Mouse (Mus musculus): ENCODE data around the gene Btaf1. TPM values are rescaled to one million over a fixed set of nuclear protein-coding genes. Genes with fewer than 3 reads are reported as not detected.
"Not testable (repeated sequence)": the region's sequence is repeated elsewhere in the genome, so short reads cannot be mapped to it uniquely, and the experiment has no call there.

The Btaf1 gene
- total RNA-seq, 2 experiments from 2014 or later, result 9.8 to 13.5 TPM

DNA sequence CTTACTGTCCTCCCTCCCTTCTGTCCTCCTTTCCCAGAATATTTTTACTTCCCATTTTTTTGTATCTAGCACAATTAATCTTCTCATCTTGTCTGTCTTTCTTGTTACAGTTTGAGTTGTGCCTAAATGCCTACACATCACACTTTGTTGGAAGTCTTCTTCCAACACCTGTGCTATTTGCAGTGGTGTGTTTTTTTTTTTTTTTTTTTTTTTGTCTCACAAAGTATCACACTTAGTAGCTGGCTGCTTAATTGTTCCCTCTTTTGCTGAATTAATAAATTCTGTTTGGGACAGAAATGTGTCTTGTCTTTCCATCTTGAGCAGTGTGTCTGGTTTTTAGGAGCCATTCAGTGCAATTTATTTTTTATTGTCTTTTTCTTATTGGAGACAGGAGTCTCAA is 3.9 kb downstream of the Btaf1 start:
- intact Hi-C loops (cut with DNase I), result no loop called here
- no peak for DNase-seq
- TF ChIP-seq CTCF (IDR thresholded peaks at IDR 0.05), result no peak
- H3K4me3 ChIP-seq, result no peak overlapping the region
- no peak overlapping the region for H3K27ac ChIP-seq

DNA sequence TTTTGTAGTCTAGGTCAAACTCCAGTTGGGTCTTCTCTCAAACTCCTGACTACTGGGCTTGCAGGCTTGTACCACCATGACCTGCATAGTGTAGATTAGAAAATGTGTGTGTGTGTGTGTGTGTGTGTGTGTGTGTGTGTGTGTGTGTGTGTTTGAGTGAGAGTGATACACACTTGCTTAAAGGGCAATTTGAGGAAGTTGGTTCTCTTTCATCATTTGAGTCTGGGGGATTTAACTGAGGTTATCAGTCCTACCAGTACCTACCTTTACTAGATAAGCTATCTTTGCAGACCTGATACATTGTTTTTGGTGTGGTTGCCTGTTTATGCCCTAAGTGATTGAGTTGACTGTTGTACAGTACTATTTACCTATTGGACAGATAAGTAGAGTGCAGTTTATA is 6.2 kb downstream of the Btaf1 start:
- no peak overlapping the region for H3K4me3 ChIP-seq
- TF ChIP-seq CTCF (IDR thresholded peaks at IDR 0.05), result no peak
- intact Hi-C loops (cut with DNase I), result no loop called here

DNA sequence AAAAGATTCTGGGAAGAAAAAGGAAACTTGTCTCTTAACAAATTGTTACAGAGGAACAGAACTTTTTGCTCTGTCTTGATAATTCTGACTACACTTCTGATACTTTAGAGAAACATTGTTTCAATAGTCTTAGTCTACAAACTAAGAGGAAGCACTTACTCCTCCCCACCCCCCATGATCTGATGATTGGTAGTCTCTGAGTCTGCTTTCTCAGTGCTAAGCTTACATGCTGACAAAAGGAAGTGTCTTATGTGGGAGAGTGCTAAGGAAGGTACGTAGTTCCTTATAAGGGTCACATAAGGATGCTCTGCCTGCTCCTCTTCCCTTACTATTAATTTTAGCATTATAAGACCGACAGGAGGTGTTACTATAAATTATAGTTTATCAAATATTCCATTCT is 6.7 kb downstream of the Btaf1 start:
- DNase-seq, result no peak
- TF ChIP-seq CTCF (IDR thresholded peaks at IDR 0.05), result no peak
- intact Hi-C loops (cut with DNase I), result no loop called here
- H3K4me3 ChIP-seq, result no peak overlapping the region
- H3K27ac ChIP-seq, result no peak overlapping the region

More for the DNA sequence above, 6.2 kb downstream of the Btaf1 start:
- no peak for DNase-seq
- no peak overlapping the region for H3K27ac ChIP-seq

DNA sequence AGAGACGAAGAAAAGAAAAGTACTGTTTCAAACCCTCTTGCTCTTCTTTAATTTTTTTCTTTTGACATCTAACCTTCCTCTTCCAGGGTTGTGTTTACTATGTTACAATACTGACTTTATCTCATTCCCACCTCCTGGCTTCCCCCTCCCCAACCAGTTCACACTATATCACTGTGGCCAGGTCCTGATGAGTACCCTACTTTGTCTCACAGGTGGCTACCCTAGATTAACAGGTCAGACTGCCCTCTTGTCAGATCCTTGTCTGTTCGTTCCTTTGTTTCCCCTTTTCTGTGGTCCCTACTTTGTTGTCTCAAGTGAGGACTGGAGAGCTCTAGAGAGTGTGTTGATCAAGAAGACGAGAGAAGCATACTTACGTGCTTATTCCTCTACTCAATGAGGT is 10.4 kb downstream of the Btaf1 start:
- Histone ChIP-seq H3K4me3 (no peak overlapping the region), H3K27ac (no peak overlapping the region)
- no peak for TF ChIP-seq CTCF (IDR thresholded peaks at IDR 0.05)
- DNase-seq, result no peak
- intact Hi-C loops (cut with DNase I), result no loop called here

DNA sequence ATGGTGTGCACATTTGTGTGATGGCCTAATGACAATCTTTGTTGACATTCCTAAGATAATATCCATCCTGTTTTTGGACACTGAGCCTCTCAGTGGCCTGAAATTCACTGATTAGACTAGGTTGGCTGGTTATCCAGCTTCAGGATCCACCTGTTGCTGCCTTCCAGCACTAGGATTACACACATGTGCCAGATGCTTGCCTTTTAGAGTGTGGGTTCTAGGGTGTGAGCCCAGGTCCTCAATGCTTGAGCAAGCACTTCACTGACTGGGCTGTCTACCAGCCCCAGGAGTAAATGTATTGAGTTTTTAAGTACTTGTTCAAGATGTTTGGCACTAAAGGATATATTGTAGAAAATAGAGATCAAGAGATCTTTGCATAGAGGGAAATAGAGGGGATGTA is 12.1 kb downstream of the Btaf1 start:
- TF ChIP-seq CTCF (IDR thresholded peaks at IDR 0.05), result no peak
- DNase-seq, result no peak

DNA sequence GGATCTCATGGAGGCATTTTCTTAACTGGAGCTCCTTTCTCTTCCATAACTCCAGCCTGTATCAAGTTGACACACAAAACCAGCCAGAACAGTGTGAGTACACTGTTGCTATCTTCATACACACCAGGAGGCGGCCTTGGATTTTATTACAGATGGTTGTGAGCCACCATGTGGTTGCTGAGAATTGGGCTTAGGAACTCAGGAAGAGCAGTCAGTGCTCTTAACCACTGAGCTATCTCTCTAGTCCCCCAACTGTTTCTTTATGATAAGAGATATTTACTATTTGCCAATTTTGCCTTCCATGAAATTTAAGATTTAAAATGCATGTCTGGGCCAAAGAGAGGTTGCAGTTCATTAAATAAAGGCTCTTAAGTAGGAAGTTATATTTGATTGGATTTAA is 14.2 kb downstream of the Btaf1 start:
- no peak overlapping the region for H3K27ac ChIP-seq
- DNase-seq, result no peak
- no peak for TF ChIP-seq CTCF (IDR thresholded peaks at IDR 0.05)
- H3K4me3 ChIP-seq, result no peak overlapping the region
- intact Hi-C loops (cut with DNase I), result loop anchor here (5.0 kb wide), 1 partner anchor 307 kb away; no protein-coding TSS in a partner anchor

More for the DNA sequence above, 12.1 kb downstream of the Btaf1 start:
- Histone ChIP-seq H3K4me3 (no peak overlapping the region), H3K27ac (no peak overlapping the region)
- intact Hi-C loops (cut with DNase I), result no loop called here

DNA sequence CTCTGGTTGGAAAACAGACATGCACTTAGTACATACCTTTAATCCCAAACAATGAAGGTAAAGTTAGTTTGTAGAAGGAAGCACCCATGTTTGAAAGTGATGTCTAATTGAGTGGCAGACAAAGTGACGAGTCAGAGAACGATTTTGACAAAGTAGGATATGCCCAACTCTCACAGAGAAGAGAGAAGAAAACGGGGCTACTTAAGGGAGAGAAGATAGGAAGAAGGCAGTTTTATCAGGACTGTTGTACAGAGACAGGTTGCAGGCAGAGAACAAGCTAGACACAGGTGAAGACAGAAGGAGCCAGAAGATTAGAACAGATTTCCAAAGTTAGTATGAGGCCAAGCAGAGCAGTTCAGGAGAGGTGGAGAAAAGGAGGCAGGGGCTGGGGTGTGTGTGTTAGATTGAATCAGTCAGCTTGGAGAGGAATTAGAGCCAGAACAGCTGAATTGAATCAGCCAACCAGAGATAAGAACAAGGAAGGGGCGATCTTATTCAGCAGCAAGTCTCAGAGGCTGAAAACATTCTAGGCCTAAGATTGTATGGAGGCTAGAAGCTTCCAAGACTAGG is 27.8 kb downstream of the Btaf1 start:
- no peak overlapping the region for H3K27ac ChIP-seq
- no peak overlapping the region for H3K4me3 ChIP-seq
- intact Hi-C loops (cut with DNase I), result no loop called here
- TF ChIP-seq CTCF (IDR thresholded peaks at IDR 0.05), result no peak
- DNase-seq, result no peak

DNA sequence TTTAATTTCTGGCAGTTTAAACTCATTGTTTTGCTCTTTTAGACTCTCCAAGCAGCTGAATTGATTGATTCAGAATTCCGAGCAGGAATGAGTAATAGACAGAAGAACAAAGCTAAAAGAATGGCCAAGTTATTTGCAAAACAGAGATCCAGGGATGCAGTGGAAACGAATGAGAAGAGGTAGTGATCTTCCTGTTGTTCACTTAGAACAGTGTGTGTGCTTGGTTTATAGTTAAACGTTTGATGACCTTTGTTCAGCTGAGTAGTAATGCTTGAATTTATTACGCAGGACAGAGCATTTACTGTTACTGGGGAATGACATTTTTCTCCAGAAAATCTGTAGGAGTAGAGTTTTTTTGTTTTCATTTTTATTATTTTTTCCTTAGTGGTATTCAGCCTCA is 32.5 kb downstream of the Btaf1 start:
- no peak for DNase-seq
- Histone ChIP-seq H3K27ac (no peak overlapping the region), H3K4me3 (no peak overlapping the region)
- intact Hi-C loops (cut with DNase I), result no loop called here
- TF ChIP-seq CTCF (IDR thresholded peaks at IDR 0.05), result no peak

DNA sequence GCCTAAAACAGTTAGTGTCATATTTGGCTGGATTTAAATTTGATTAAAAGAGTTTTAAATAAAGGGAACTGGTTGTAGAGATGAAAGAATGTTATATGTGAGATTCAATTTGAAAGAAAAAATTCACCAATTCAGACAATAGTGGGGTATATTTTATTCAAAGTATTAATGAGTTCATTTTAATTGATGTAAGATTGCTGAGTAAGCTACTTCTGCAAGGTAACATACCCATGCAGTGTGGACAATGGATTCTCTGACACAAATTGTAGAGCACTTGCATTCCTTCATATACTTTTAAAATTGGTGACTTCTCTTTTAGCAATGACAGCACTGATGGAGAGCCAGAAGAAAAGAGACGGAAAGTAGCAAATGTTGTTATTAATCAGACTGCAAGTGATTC is 35.4 kb downstream of the Btaf1 start:
- no peak for DNase-seq
- Histone ChIP-seq H3K4me3 (no peak overlapping the region), H3K27ac (no peak overlapping the region)
- TF ChIP-seq CTCF (IDR thresholded peaks at IDR 0.05), result no peak
- intact Hi-C loops (cut with DNase I), result no loop called here

DNA sequence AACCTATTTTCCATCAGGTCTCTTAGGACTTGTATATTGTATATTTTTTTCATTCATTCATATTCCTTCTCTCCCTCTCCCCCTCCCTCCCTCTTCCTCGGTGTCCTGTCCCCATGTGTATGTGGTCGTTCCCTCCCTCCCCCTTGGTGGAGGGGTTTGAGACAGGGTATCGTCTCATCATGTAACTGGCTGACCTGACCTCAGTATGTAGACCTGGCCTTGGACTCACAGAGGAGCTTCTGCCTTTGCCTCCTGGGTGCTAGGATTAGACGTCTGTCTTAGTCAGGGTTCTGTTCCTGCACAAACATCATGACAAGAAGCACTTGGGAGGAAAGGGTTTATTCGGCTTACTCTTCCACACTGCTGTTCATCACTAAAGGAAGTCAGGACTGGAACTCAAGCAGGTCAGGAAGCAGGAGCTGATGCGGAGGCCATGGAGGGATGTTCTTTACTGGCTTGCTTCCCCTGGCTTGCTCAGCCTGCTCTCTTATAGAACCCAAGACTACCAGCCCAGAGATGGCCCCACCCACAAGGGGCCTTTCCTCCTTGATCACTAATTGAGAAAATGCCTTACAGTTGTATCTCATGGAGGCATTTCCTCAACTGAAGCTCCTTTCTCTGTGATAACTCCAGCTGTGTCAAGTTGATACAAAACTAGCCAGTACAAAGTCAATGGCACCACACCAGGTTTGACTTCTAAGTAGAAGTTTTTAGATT is 36.8 kb downstream of the Btaf1 start:
- intact Hi-C loops (cut with DNase I), result not testable (repeated sequence)

DNA sequence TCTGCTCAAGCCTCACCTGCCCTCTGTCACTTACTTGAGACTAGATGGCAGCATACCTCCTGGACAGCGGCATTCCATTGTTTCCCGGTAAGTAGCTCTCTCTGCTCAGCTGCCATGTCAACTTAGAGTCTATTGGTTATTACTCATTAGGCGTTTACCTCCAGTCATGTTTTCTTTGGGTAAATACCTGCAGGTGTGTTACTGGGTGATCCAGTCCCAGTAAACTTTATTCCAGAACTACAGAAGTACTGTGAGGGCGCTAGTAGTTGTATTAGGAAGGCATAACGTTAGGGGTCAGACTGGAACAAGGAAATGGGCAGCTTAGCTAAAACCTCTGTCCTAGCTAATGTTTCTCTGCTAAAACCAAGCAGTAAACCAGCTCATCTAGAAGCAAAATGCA is 78.7 kb downstream of the Btaf1 start:
- intact Hi-C loops (cut with DNase I), result no loop called here
- DNase-seq, result no peak
- H3K27ac ChIP-seq, result no peak overlapping the region
- TF ChIP-seq CTCF (IDR thresholded peaks at IDR 0.05), result no peak
- no peak overlapping the region for H3K4me3 ChIP-seq

More for the DNA sequence above, 36.8 kb downstream of the Btaf1 start:
- not testable (repeated sequence) for H3K4me3 ChIP-seq, DNase-seq, H3K27ac ChIP-seq

DNA sequence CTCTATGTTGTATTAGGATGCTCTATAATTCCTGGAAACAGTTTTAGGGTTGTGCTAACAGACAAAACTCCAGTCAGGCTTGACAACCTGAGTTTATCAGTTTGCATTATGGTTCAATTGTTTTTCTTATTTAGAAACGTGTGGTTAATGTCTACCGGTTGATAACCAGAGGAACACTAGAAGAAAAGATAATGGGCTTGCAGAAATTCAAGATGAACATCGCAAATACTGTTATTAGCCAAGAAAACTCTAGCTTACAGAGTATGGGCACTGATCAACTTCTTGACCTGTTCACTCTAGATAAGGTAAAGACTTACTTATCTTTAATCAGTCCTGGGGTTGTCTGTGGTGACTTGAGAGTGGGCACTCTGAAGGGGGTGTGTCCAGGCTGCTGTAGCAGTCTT is 84.0 kb downstream of the Btaf1 start:
- TF ChIP-seq CTCF (IDR thresholded peaks at IDR 0.05), result no peak
- no peak overlapping the region for H3K4me3 ChIP-seq
- intact Hi-C loops (cut with DNase I), result no loop called here

DNA sequence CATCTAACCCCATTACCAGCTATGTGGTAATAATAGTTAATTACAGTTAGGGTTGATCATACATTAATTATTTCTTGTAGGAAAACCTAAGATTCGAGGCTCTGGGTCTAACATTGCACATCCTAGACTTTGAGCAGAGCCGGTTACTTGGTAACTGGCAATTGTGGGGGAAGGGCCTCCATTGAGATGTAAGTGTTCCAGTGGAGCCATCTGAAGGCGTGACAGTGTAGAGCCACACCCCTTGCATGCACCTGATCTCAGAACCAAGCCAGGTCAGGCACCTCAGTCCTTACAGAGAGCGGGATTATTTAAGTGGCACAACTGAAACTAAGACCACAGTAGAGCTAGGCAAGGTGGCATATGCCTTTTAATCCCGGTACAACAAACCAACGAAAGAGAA is 87.6 kb downstream of the Btaf1 start:
- Histone ChIP-seq H3K27ac (no peak overlapping the region), H3K4me3 (no peak overlapping the region)
- intact Hi-C loops (cut with DNase I), result no loop called here
- DNase-seq, result no peak
- no peak for TF ChIP-seq CTCF (IDR thresholded peaks at IDR 0.05)

More for the DNA sequence above, 84.0 kb downstream of the Btaf1 start:
- no peak overlapping the region for H3K27ac ChIP-seq
- no peak for DNase-seq

Data from gastrocnemius, adult 2 months (tissue).